ENCODE assay signal across 21 mouse cellular contexts in the genomic region with DNA sequence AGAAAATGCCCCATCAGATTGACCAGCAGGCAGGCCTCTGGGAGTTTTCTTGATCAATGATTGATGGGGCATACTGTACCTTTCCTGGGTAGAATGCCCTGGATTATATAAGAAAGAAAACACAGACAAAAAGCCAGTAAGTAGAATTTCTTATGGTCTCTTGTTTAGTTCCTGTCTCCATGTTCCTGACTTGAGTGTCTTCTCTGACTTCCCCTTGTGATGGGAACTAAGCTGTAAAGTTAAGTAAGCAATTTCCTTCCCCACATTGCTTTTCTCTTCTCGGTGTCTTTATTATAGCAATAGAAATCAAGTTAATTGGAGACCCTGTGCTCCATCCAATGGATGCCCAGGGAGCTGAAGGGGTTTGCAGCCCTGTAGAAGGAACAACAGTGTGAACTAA.
"Had no signal": no experiment of that assay in that cellular context is flagged by ENCODE, and none has a peak within 500 bp of the region (broad histone marks: within the 10 kb centered on the region; RNA-seq: fewer than 3 reads in every experiment).

No protein-coding gene starts in this region.

- DNase-seq: heart, postnatal 10 days; heart, postnatal 14 days; heart, postnatal 36 days; kidney, adult 11 months; kidney, adult 18-20 months; kidney, adult 2 months; kidney, adult 8-10 months; kidney, adult 9 months; kidney, postnatal 10 days; kidney, postnatal 14 days; kidney, postnatal 25 days; kidney, postnatal 36 days; kidney, postnatal 4 days; layer of hippocampus, adult 9-11 months; layer of hippocampus, postnatal 36 days had no signal

- ATAC-seq: hindbrain, embryonic 16.5 days; hindbrain, postnatal 0 days; inflammation-experienced regulatory T-cells, adult 6 months; intestine, embryonic 15.5 days; intestine, embryonic 16.5 days; intestine, postnatal 0 days had no signal
